Mouse (Mus musculus): Measurements from ENCODE around the gene Kdm6a. TPM values are rescaled to one million over a fixed set of nuclear protein-coding genes. Genes with fewer than 3 reads are reported as not detected.

The Kdm6a gene
- 1.1 and 2.2 TPM in 2 replicates for polyA plus RNA-seq (2012; rRNA removed)

GRCm38 (mm10) chrX:18162192-18162857, at the start of gene Kdm6a:
Gene Kdm6a, plus strand, starts transcription at chrX:18162575.

GRCm38 (mm10) chrX:18145557-18145956, 16.8 kb upstream of the Kdm6a start, which contains the start of gene Dusp21:
Gene Dusp21, plus strand, starts transcription at chrX:18145857.

Other genes starting within 250 kb of the Kdm6a start
- not detected in 2 replicates for gene Dusp21, start 16.7 kb upstream of the Kdm6a start, polyA plus RNA-seq (2012; rRNA removed)